Mouse (Mus musculus) lung, postnatal 0 days (tissue): ENCODE results near the gene Cadm4. TPM values are rescaled to one million over a fixed set of nuclear protein-coding genes. Genes with fewer than 3 reads are reported as not detected.

Experiments
- ATAC-seq: fragments of 200-750 bp; cut with Nextera tagmentation; 2 replicates; pipeline ENCODE4 v1.8.0; 2017; ENCODE audit warnings: moderate library complexity
- DNase-seq: peaks from one replicate; pipeline ENCODE4 v3.0.0-alpha.2; 2016; ENCODE audit warnings: low spot score
- H3K27ac ChIP-seq: fragments of 300-500 bp; sonication (generic); 2 replicates; pipeline ENCODE4 v1.5.1; 2014; ENCODE audit warnings: antibody characterized with exemption, mild to moderate bottlenecking, low read length, mixed read lengths
- H3K27me3 ChIP-seq: fragments of 300-500 bp; sonication (generic); replicated peaks from 2 replicates; pipeline ENCODE4 v1.6.1; 2014; ENCODE audit warnings: low read length, mixed read lengths; ENCODE audit not compliant: insufficient read depth
- H3K36me3 ChIP-seq: fragments of 300-500 bp; sonication (generic); 2 replicates; pipeline ENCODE4 v1.6.1; 2014; ENCODE audit warnings: low read length, mixed read lengths; ENCODE audit not compliant: insufficient read depth
- H3K4me1 ChIP-seq: fragments of 300-500 bp; sonication (generic); 2 replicates; pipeline ENCODE4 v1.6.1; 2014; ENCODE audit warnings: antibody characterized with exemption, low read depth, low read length, mixed read lengths; ENCODE audit not compliant: insufficient read depth
- H3K4me2 ChIP-seq: fragments of 300-500 bp; sonication (generic); replicated peaks from 2 replicates; pipeline ENCODE4 v1.6.1; 2014; ENCODE audit warnings: low read depth, mild to moderate bottlenecking, low read length, moderate library complexity, mixed read lengths
- H3K4me3 ChIP-seq: fragments of 300-500 bp; sonication (generic); 2 replicates; pipeline ENCODE4 v1.5.1; 2014; ENCODE audit warnings: low read depth, low read length
- H3K9ac ChIP-seq: fragments of 300-500 bp; sonication (generic); replicated peaks from 2 replicates; pipeline ENCODE4 v1.6.1; 2014; ENCODE audit warnings: low read depth, mild to moderate bottlenecking
- H3K9me3 ChIP-seq: fragments of 300-500 bp; sonication (generic); 2 replicates; pipeline ENCODE4 v1.6.1; 2016; ENCODE audit warnings: low read length, mixed read lengths
- CTCF ChIP-seq: IDR thresholded peaks from 2 replicates; pipeline ENCODE4 v1.5.1; 2016; ENCODE audit warnings: antibody characterized with exemption, mild to moderate bottlenecking
- EP300 ChIP-seq: IDR thresholded peaks from 2 replicates; pipeline ENCODE4 v1.6.1; 2016; ENCODE audit warnings: antibody characterized with exemption, mild to moderate bottlenecking, control low read depth
- WGBS: fragments of 180-500 bp; shearing (Covaris S2); extraction: QIAGEN DNeasy Blood & Tissue Kit; methylation state at CpG from one replicate; pipeline ENCODE4 v1.1.7; 2014; 5-methylcytosine and 5-hydroxymethylcytosine counted together
- polyA plus RNA-seq: library from polyadenylated mRNA; unstranded; fragments of >200 nt; fragmentation: Nextera tagmentation; extraction: Ambion mirVana; gene quantifications from 2 replicates; pipeline ENCODE4 v1.2.1, GENCODE M21; 2015

Cadm4 gene
- polyA plus RNA-seq, 1 experiment from 2014 or later: 1.7 TPM

GRCm38 (mm10) chr7:24530062-24530931 is 48.5 kb downstream of the Cadm4 start, which contains the start of gene Irgq:
Gene Irgq, plus strand, starts transcription at chr7:24530689.
- Histone ChIP-seq H3K27ac (peak within 1 kb of the TSS; percentile 81), H3K36me3 (peaks cover 8% of the 10 kb centered on the region; the same call in 1 of the 2 replicates), H3K27me3 (no peaks in the 10 kb centered on the region), H3K9ac (peak within 1 kb of the TSS; percentile 75), H3K4me3 (peak within 1 kb of the TSS; percentile 61), H3K4me2 (peak within 1 kb of the TSS; percentile 95), H3K9me3 (no peaks in the 10 kb centered on the region), H3K4me1 (peaks cover 4% of the 10 kb centered on the region; the same call in 1 of the 2 replicates)
- under 1% methylated on average over 44 of the region's 44 CpGs for WGBS
- ATAC-seq (peak; percentile 95), DNase-seq (peak; percentile 99)
- TF ChIP-seq EP300 (no peak), CTCF (no peak)

- peak overlapping the region; percentile 75 for H3K9ac ChIP-seq
- peaks cover 8% of the 10 kb centered on the region; the same call in 1 of the 2 replicates for H3K36me3 ChIP-seq
- ATAC-seq: peak; percentile 59
- H3K4me1 ChIP-seq: peaks cover 4% of the 10 kb centered on the region; the same call in 1 of the 2 replicates
- peak; percentile 88 for DNase-seq
- H3K4me2 ChIP-seq: peak overlapping the region; percentile 95
- peak overlapping the region; percentile 61 for H3K4me3 ChIP-seq
- H3K9me3 ChIP-seq: no peaks in the 10 kb centered on the region
- TF ChIP-seq EP300 (no peak), CTCF (peak; percentile 92)
- no peaks in the 10 kb centered on the region for H3K27me3 ChIP-seq
- H3K27ac ChIP-seq: peak overlapping the region; percentile 81
- WGBS: under 1% methylated on average over 42 of the region's 43 CpGs
These were observed 49.6 kb downstream of the Cadm4 start for GRCm38 (mm10) chr7:24531211-24531971.

GRCm38 (mm10) chr7:24533031-24533571 is 51.3 kb downstream of the Cadm4 start:
- ATAC-seq (no peak), DNase-seq (no peak)
- H3K27ac ChIP-seq: no peak overlapping the region
- WGBS: 89% methylated on average over 28 of the region's 28 CpGs
- no peaks in the 10 kb centered on the region for H3K9me3 ChIP-seq
- H3K36me3 ChIP-seq: peaks cover 8% of the 10 kb centered on the region; the same call in 1 of the 2 replicates
- H3K4me3 ChIP-seq: no peak overlapping the region
- no peak overlapping the region for H3K4me2 ChIP-seq
- 0 out of 2 replicates have a peak, but pooled peaks have one; percentile 3 for TF ChIP-seq CTCF
- no peak for TF ChIP-seq EP300
- H3K27me3 ChIP-seq: no peaks in the 10 kb centered on the region
- H3K9ac ChIP-seq: no peak overlapping the region
- H3K4me1 ChIP-seq: peaks cover 4% of the 10 kb centered on the region; the same call in 1 of the 2 replicates

GRCm38 (mm10) chr7:24533806-24534205 is 52.0 kb downstream of the Cadm4 start:
- no peak overlapping the region for H3K27ac ChIP-seq
- ATAC-seq (no peak), DNase-seq (no peak)
- 65% methylated on average over 41 of the region's 42 CpGs for WGBS
- H3K4me3 ChIP-seq: no peak overlapping the region
- H3K4me1 ChIP-seq: peaks cover 4% of the 10 kb centered on the region; the same call in 1 of the 2 replicates
- no peaks in the 10 kb centered on the region for H3K27me3 ChIP-seq
- no peak for TF ChIP-seq CTCF
- TF ChIP-seq EP300: no peak
- H3K9me3 ChIP-seq: no peaks in the 10 kb centered on the region
- H3K9ac ChIP-seq: no peak overlapping the region
- H3K36me3 ChIP-seq: peaks cover 8% of the 10 kb centered on the region; the same call in 1 of the 2 replicates
- H3K4me2 ChIP-seq: no peak overlapping the region

GRCm38 (mm10) chr7:24534301-24534700 is 52.5 kb downstream of the Cadm4 start:
- Histone ChIP-seq H3K27me3 (no peaks in the 10 kb centered on the region), H3K9me3 (no peaks in the 10 kb centered on the region), H3K4me1 (peaks cover 4% of the 10 kb centered on the region; the same call in 1 of the 2 replicates), H3K9ac (no peak overlapping the region), H3K36me3 (peaks cover 8% of the 10 kb centered on the region; the same call in 1 of the 2 replicates), H3K4me3 (no peak overlapping the region), H3K4me2 (no peak overlapping the region), H3K27ac (no peak overlapping the region)
- TF ChIP-seq EP300 (no peak), CTCF (no peak)
- ATAC-seq (no peak), DNase-seq (no peak)
- WGBS: 56% methylated on average over 14 of the region's 19 CpGs
